Mouse (Mus musculus) megakaryocyte-erythroid progenitor cell, adult 5-6 weeks (primary cell): ENCODE data around the gene Olfr1230. TPM values are rescaled to one million over a fixed set of nuclear protein-coding genes. Genes with fewer than 3 reads are reported as not detected.

ENCODE experiments used
- ATAC-seq: replicated peaks from 2 replicates; pipeline ENCODE4 v1.8.0; 2016; ENCODE audit warnings: mild to moderate bottlenecking, inconsistent platforms; ENCODE audit not compliant: severe bottlenecking, poor library complexity, low FRiP score, low TSS enrichment
- total RNA-seq, 2 experiments: library from RNA; stranded (forward) in 1 of 2; stranded (reverse) in 1 of 2; fragments of 200-1000, 215-1000 nt in 1 of 2; fragments of >200 nt in 1 of 2; fragmentation: Nextera tagmentation in 1 of 2; gene quantifications; 2 replicates each; pipeline ENCODE4 v1.2.3; 2014 to 2017

The Olfr1230 gene
- total RNA-seq (2014; fragmentation: Nextera tagmentation) (not detected in 2 replicates), total RNA-seq (2017) (not detected in 2 replicates)

DNA sequence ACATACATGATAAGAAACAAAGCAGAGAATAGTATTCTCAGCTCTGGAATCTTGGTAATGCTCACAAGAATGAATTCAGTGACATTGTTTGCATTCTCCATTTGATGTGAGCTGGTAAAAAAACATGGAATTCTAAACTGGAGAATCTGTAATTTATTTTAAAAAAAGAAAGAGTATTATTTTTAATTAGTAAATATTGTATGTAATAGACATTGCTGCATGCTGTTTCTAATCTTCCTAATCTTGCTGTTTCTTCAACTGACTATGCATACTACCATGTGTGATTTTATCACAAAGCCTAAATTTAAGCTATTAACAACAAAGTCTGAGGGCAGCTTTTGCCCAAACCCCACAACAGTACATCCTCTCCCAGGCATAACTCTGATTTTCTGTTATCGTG, at the start of gene Olfr1230:
Gene Olfr1230, minus strand, starts transcription at position 101 of the 400 bp plus-strand sequence.
- ATAC-seq = no peak

DNA sequence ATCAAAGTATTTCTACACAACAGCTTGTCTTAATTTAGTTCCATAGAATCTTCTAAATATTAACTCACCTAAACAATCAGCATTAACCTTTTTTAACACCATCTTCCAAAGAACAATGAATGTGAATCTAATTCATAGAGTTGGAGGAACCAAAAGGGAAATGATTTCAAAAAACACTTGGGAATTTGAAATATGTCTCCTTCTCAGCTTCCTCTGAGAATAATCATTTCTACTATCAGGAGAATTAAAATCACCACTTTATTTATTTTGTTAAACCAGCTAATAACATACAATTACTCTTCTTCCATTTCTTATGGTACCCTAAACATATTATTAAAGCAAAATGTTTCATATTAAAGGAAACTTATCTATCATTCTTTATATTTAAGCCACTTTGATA, 45.2 kb upstream of the Olfr1230 start, which contains the start of gene Olfr1233:
Gene Olfr1233, minus strand, starts transcription at position 101 of the 400 bp plus-strand sequence.
- ATAC-seq = no peak

DNA sequence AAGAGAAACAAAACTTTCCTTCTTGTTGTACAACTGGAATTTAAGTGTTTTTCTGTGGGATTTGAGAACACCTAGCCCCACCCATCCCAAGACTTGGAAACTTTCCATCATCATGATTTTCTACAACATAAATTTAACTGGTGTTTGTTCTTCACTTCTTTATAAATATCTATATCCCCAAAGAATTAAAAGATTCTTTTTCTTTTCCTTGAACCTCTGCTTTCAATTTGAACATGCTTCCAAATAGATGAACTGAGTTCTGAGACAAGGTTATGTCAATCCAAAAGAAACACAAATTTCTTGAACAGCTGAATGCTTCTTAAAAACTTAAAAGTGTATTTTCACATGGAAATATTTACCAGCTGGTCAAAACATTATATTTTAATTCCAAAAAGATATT, 32.5 kb upstream of the Olfr1230 start, which contains the start of gene Olfr1232:
Gene Olfr1232, minus strand, starts transcription at position 101 of the 400 bp plus-strand sequence.
- ATAC-seq = no peak

DNA sequence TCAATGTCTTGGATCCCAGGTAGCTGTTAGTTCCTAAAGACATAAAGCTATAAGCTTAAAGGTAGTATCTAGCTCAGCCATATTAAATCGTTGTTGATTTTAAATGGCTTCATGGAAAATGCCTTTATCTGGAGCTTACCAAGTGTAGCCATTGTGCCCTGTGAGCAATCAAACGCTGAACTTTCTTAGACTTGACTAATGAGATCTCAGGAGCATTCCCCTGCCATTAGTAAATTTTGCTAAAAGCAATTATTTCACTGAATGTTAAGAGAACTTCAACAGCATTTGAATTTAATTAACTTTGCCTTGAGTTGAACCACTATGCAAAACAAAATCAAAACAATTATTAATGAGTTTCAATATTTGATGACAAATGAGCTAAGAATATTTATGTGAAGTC, 9.9 kb upstream of the Olfr1230 start, which contains the start of gene Olfr1231:
Gene Olfr1231, minus strand, starts transcription at position 101 of the 400 bp plus-strand sequence.
- no peak for ATAC-seq

DNA sequence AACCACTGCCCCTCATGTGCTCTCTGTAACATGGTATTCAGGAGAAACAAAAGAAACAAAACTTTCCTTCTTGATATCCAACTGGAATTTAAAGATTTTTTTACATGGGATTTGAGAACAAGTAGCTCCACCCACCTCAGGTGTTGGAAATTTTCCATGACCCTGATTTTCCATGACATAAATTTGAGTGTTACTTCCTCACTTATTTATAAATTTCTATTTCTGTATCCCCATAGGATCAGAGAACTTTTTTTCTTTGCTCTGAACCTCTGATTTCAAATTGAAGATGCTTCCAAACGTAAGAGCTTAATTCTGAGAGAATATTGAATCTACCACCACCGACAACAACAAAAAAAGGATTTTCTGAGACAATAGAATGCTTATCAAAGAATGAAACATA, 9.2 kb downstream of the Olfr1230 start, which contains the start of gene Olfr1229:
Gene Olfr1229, minus strand, starts transcription at position 101 of the 400 bp plus-strand sequence.
- ATAC-seq = no peak

DNA sequence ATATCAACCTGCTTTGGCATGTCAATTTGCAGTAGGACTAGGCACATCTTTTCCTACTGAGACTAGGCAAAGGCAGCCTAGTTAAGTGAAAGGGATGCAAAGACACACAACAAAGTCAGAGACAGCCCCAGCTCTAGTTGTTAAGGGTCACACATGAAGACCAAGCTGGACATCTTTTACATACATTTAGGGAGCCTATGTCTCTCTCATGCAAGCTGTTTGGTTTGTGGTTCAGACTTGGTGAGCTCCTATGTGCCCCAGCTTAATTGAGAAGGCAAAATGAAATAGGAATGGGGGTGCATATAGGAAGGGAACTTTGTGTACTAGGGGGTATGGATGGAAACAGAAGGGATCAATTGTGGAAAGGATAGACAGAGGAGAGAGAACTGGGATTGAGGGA, 43.1 kb downstream of the Olfr1230 start, which contains the start of gene Olfr1228:
Gene Olfr1228, minus strand, starts transcription at position 101 of the 400 bp plus-strand sequence.
- no peak for ATAC-seq

Other genes with a start within 250 kb of the Olfr1230 start
- not detected in 2 replicates for gene Olfr1218, start 236.1 kb downstream of the Olfr1230 start, total RNA-seq (2014; fragmentation: Nextera tagmentation)
- gene Olfr1218, start 236.1 kb downstream of the Olfr1230 start, total RNA-seq (2017) = not detected in 2 replicates
- not detected in 2 replicates for gene Olfr1219, start 213.8 kb downstream of the Olfr1230 start, total RNA-seq (2014; fragmentation: Nextera tagmentation)
- not detected in 2 replicates for gene Olfr1219, start 213.8 kb downstream of the Olfr1230 start, total RNA-seq (2017)
- gene Olfr1220, start 190.4 kb downstream of the Olfr1230 start, total RNA-seq (2014; fragmentation: Nextera tagmentation) = not detected in 2 replicates
- gene Olfr1220, start 190.4 kb downstream of the Olfr1230 start, total RNA-seq (2017) = not detected in 2 replicates
- not detected in 2 replicates for gene Olfr1221, start 180.0 kb downstream of the Olfr1230 start, total RNA-seq (2014; fragmentation: Nextera tagmentation)
- not detected in 2 replicates for gene Olfr1221, start 180.0 kb downstream of the Olfr1230 start, total RNA-seq (2017)
- not detected in 2 replicates for gene Olfr1222, start 164.2 kb downstream of the Olfr1230 start, total RNA-seq (2014; fragmentation: Nextera tagmentation)
- gene Olfr1222, start 164.2 kb downstream of the Olfr1230 start, total RNA-seq (2017) = not detected in 2 replicates
- not detected in 2 replicates for gene Olfr1223, start 145.7 kb downstream of the Olfr1230 start, total RNA-seq (2014; fragmentation: Nextera tagmentation)
- gene Olfr1223, start 145.7 kb downstream of the Olfr1230 start, total RNA-seq (2017) = not detected in 2 replicates
- gene Olfr1224-ps1, start 133.2 kb downstream of the Olfr1230 start, total RNA-seq (2014; fragmentation: Nextera tagmentation) = not detected in 2 replicates
- not detected in 2 replicates for gene Olfr1224-ps1, start 133.2 kb downstream of the Olfr1230 start, total RNA-seq (2017)
- not detected in 2 replicates for gene Olfr1225, start 122.6 kb downstream of the Olfr1230 start, total RNA-seq (2014; fragmentation: Nextera tagmentation)
- not detected in 2 replicates for gene Olfr1225, start 122.6 kb downstream of the Olfr1230 start, total RNA-seq (2017)
- gene Olfr1226, start 97.2 kb downstream of the Olfr1230 start, total RNA-seq (2014; fragmentation: Nextera tagmentation) = not detected in 2 replicates
- gene Olfr1226, start 97.2 kb downstream of the Olfr1230 start, total RNA-seq (2017) = not detected in 2 replicates
- gene Olfr1228, start 43.2 kb downstream of the Olfr1230 start, total RNA-seq (2014; fragmentation: Nextera tagmentation) = not detected in 2 replicates
- not detected in 2 replicates for gene Olfr1228, start 43.2 kb downstream of the Olfr1230 start, total RNA-seq (2017)
- gene Olfr1229, start 9.3 kb downstream of the Olfr1230 start, total RNA-seq (2014; fragmentation: Nextera tagmentation) = not detected in 2 replicates
- gene Olfr1229, start 9.3 kb downstream of the Olfr1230 start, total RNA-seq (2017) = not detected in 2 replicates
- gene Olfr1231, start 9.8 kb upstream of the Olfr1230 start, total RNA-seq (2014; fragmentation: Nextera tagmentation) = not detected in 2 replicates
- not detected in 2 replicates for gene Olfr1231, start 9.8 kb upstream of the Olfr1230 start, total RNA-seq (2017)
- not detected in 2 replicates for gene Olfr1232, start 32.4 kb upstream of the Olfr1230 start, total RNA-seq (2014; fragmentation: Nextera tagmentation)
- gene Olfr1232, start 32.4 kb upstream of the Olfr1230 start, total RNA-seq (2017) = not detected in 2 replicates
- gene Olfr1233, start 45.1 kb upstream of the Olfr1230 start, total RNA-seq (2014; fragmentation: Nextera tagmentation) = not detected in 2 replicates
- not detected in 2 replicates for gene Olfr1233, start 45.1 kb upstream of the Olfr1230 start, total RNA-seq (2017)
- gene Olfr1234, start 67.6 kb upstream of the Olfr1230 start, total RNA-seq (2014; fragmentation: Nextera tagmentation) = not detected in 2 replicates
- gene Olfr1234, start 67.6 kb upstream of the Olfr1230 start, total RNA-seq (2017) = not detected in 2 replicates
- not detected in 2 replicates for gene Olfr1238, start 112.4 kb upstream of the Olfr1230 start, total RNA-seq (2014; fragmentation: Nextera tagmentation)
- not detected in 2 replicates for gene Olfr1238, start 112.4 kb upstream of the Olfr1230 start, total RNA-seq (2017)
- not detected in 2 replicates for gene Olfr1239, start 123.1 kb upstream of the Olfr1230 start, total RNA-seq (2014; fragmentation: Nextera tagmentation)
- not detected in 2 replicates for gene Olfr1239, start 123.1 kb upstream of the Olfr1230 start, total RNA-seq (2017)
- gene Olfr1240, start 145.7 kb upstream of the Olfr1230 start, total RNA-seq (2014; fragmentation: Nextera tagmentation) = not detected in 2 replicates
- gene Olfr1240, start 145.7 kb upstream of the Olfr1230 start, total RNA-seq (2017) = not detected in 2 replicates
- not detected in 2 replicates for gene Olfr1241, start 189.9 kb upstream of the Olfr1230 start, total RNA-seq (2014; fragmentation: Nextera tagmentation)
- gene Olfr1241, start 189.9 kb upstream of the Olfr1230 start, total RNA-seq (2017) = not detected in 2 replicates
- gene Olfr1242, start 201.1 kb upstream of the Olfr1230 start, total RNA-seq (2014; fragmentation: Nextera tagmentation) = not detected in 2 replicates
- not detected in 2 replicates for gene Olfr1242, start 201.1 kb upstream of the Olfr1230 start, total RNA-seq (2017)
- not detected in 2 replicates for gene Olfr1243, start 234.2 kb upstream of the Olfr1230 start, total RNA-seq (2014; fragmentation: Nextera tagmentation)
- not detected in 2 replicates for gene Olfr1243, start 234.2 kb upstream of the Olfr1230 start, total RNA-seq (2017)